Mouse (Mus musculus) limb, embryonic 12.5 days (tissue): ENCODE data around the gene Fanca. TPM values are rescaled to one million over a fixed set of nuclear protein-coding genes. Genes with fewer than 3 reads are reported as not detected.

ENCODE experiments used
- ATAC-seq: fragments of 200-750 bp; cut with Nextera tagmentation; 2 replicates; pipeline ENCODE4 v1.8.0; 2017; ENCODE audit warnings: low read depth, moderate TSS enrichment; ENCODE audit not compliant: insufficient number of reproducible peaks, insufficient read depth, low FRiP score, low TSS enrichment
- H3K27ac ChIP-seq: fragments of 300-500 bp; sonication (generic); 2 replicates; pipeline ENCODE4 v1.5.1; 2016; ENCODE audit warnings: mild to moderate bottlenecking, moderate library complexity
- H3K27me3 ChIP-seq: fragments of 300-500 bp; sonication (generic); 2 replicates; pipeline ENCODE4 v1.6.1; 2016; ENCODE audit warnings: mild to moderate bottlenecking, moderate library complexity
- H3K36me3 ChIP-seq: fragments of 300-500 bp; sonication (generic); 2 replicates; pipeline ENCODE4 v1.6.1; 2016; ENCODE audit warnings: mild to moderate bottlenecking, moderate library complexity
- H3K4me1 ChIP-seq: fragments of 300-500 bp; sonication (generic); replicated peaks from 2 replicates; pipeline ENCODE4 v1.6.1; 2016
- H3K4me2 ChIP-seq: fragments of 300-500 bp; sonication (generic); 2 replicates; pipeline ENCODE4 v1.6.1; 2016; ENCODE audit warnings: mild to moderate bottlenecking, moderate library complexity
- H3K4me3 ChIP-seq: fragments of 300-500 bp; sonication (generic); replicated peaks from 2 replicates; pipeline ENCODE4 v1.5.1; 2016; ENCODE audit warnings: mild to moderate bottlenecking
- H3K9ac ChIP-seq: fragments of 300-500 bp; sonication (generic); replicated peaks from 2 replicates; pipeline ENCODE4 v1.6.1; 2016; ENCODE audit warnings: mild to moderate bottlenecking, moderate library complexity
- H3K9me3 ChIP-seq: fragments of 300-500 bp; sonication (generic); 2 replicates; pipeline ENCODE4 v1.6.1; 2016; ENCODE audit warnings: mild to moderate bottlenecking, moderate library complexity
- WGBS: fragments of 180-500 bp; shearing (Covaris S2); methylation state at CpG from one replicate; pipeline ENCODE4 v1.1.7; 2016; 5-methylcytosine and 5-hydroxymethylcytosine counted together
- polyA plus RNA-seq: library from polyadenylated mRNA; unstranded; fragments of >200 nt; fragmentation: Nextera tagmentation; extraction: Ambion mirVana; gene quantifications from 2 replicates; pipeline ENCODE4 v1.2.1, GENCODE M21; 2016

Fanca gene
- polyA plus RNA-seq, 1 experiment from 2014 or later, result 40.0 TPM

GRCm38 (mm10) chr8:123247748-123248147, 70.6 kb downstream of the Fanca start:
- no peak overlapping the region for H3K4me2 ChIP-seq
- ATAC-seq, result no peak
- no peak overlapping the region for H3K4me3 ChIP-seq
- H3K27me3 ChIP-seq, result no peaks in the 10 kb centered on the region
- WGBS, result 96% methylated on average over 6 of the region's 6 CpGs
- no peaks in the 10 kb centered on the region for H3K9me3 ChIP-seq
- H3K27ac ChIP-seq, result no peak overlapping the region
- peaks cover 5% of the 10 kb centered on the region for H3K4me1 ChIP-seq
- no peak overlapping the region for H3K9ac ChIP-seq
- H3K36me3 ChIP-seq, result peaks cover 93% of the 10 kb centered on the region

GRCm38 (mm10) chr8:123245543-123245942, 72.8 kb downstream of the Fanca start:
- 91% methylated on average over 12 of the region's 12 CpGs for WGBS
- ATAC-seq, result no peak
- H3K9ac ChIP-seq, result no peak overlapping the region
- no peaks in the 10 kb centered on the region for H3K4me1 ChIP-seq
- peaks cover 94% of the 10 kb centered on the region for H3K36me3 ChIP-seq
- no peaks in the 10 kb centered on the region for H3K9me3 ChIP-seq
- H3K27me3 ChIP-seq, result no peaks in the 10 kb centered on the region
- no peak overlapping the region for H3K4me2 ChIP-seq
- H3K4me3 ChIP-seq, result no peak overlapping the region
- H3K27ac ChIP-seq, result no peak overlapping the region

- Histone ChIP-seq H3K4me3 (no peak overlapping the region), H3K4me1 (no peaks in the 10 kb centered on the region), H3K36me3 (peaks cover 83% of the 10 kb centered on the region), H3K27ac (no peak overlapping the region), H3K27me3 (no peaks in the 10 kb centered on the region), H3K9ac (no peak overlapping the region), H3K9me3 (no peaks in the 10 kb centered on the region), H3K4me2 (no peak overlapping the region)
- 86% methylated on average over 4 of the region's 4 CpGs for WGBS
- no peak for ATAC-seq
Observed at GRCm38 (mm10) chr8:123244382-123244781, 74.0 kb downstream of the Fanca start.

- ATAC-seq, result no peak
- H3K9me3 ChIP-seq, result no peaks in the 10 kb centered on the region
- peaks cover 69% of the 10 kb centered on the region for H3K36me3 ChIP-seq
- H3K9ac ChIP-seq, result no peak overlapping the region
- WGBS, result 65% methylated on average over 11 of the region's 11 CpGs
- H3K4me2 ChIP-seq, result no peak overlapping the region
- no peak overlapping the region for H3K27ac ChIP-seq
- H3K4me1 ChIP-seq, result no peaks in the 10 kb centered on the region
- H3K27me3 ChIP-seq, result no peaks in the 10 kb centered on the region
- no peak overlapping the region for H3K4me3 ChIP-seq
Observed at GRCm38 (mm10) chr8:123243053-123243452, 75.3 kb downstream of the Fanca start.

- 87% methylated on average over 7 of the region's 7 CpGs for WGBS
- no peak overlapping the region for H3K27ac ChIP-seq
- H3K27me3 ChIP-seq, result no peaks in the 10 kb centered on the region
- no peaks in the 10 kb centered on the region for H3K4me1 ChIP-seq
- H3K9me3 ChIP-seq, result no peaks in the 10 kb centered on the region
- no peak overlapping the region for H3K9ac ChIP-seq
- H3K4me3 ChIP-seq, result no peak overlapping the region
- H3K4me2 ChIP-seq, result no peak overlapping the region
- ATAC-seq, result no peak
- peaks cover 62% of the 10 kb centered on the region for H3K36me3 ChIP-seq
Observed at GRCm38 (mm10) chr8:123242107-123242923, 76.1 kb downstream of the Fanca start.

GRCm38 (mm10) chr8:123239398-123239797, 79.0 kb downstream of the Fanca start:
- 84% methylated on average over 10 of the region's 10 CpGs for WGBS
- Histone ChIP-seq H3K36me3 (peaks cover 33% of the 10 kb centered on the region), H3K4me3 (no peak overlapping the region), H3K4me1 (peaks cover 7% of the 10 kb centered on the region), H3K4me2 (no peak overlapping the region), H3K27me3 (peaks cover 24% of the 10 kb centered on the region), H3K9ac (no peak overlapping the region), H3K27ac (no peak overlapping the region), H3K9me3 (no peaks in the 10 kb centered on the region)
- ATAC-seq, result no peak

- WGBS, result 2% methylated on average over 57 of the region's 57 CpGs
- H3K27me3 ChIP-seq, result peaks cover 49% of the 10 kb centered on the region
- H3K4me1 ChIP-seq, result peaks cover 7% of the 10 kb centered on the region
- peak within 1 kb of the TSS; percentile 74 for H3K4me2 ChIP-seq
- ATAC-seq, result peak; percentile 85
- no peaks in the 10 kb centered on the region for H3K9me3 ChIP-seq
- H3K27ac ChIP-seq, result no peak within 1 kb of the TSS
- peak within 1 kb of the TSS; percentile 42 for H3K4me3 ChIP-seq
- H3K36me3 ChIP-seq, result no peaks in the 10 kb centered on the region
- peak within 1 kb of the TSS; percentile 47 for H3K9ac ChIP-seq
Observed at GRCm38 (mm10) chr8:123235520-123236497, 82.6 kb downstream of the Fanca start, which contains the start of gene Spata2l. Gene Spata2l, minus strand, starts transcription at chr8:123236233.

GRCm38 (mm10) chr8:123234918-123235519, 83.4 kb downstream of the Fanca start:
- H3K4me1 ChIP-seq, result peaks cover 7% of the 10 kb centered on the region
- no peak for ATAC-seq
- H3K9me3 ChIP-seq, result no peaks in the 10 kb centered on the region
- peak overlapping the region; percentile 42 for H3K4me3 ChIP-seq
- WGBS, result 37% methylated on average over 13 of the region's 13 CpGs
- H3K36me3 ChIP-seq, result peaks cover 2% of the 10 kb centered on the region; the same call in 1 of the 2 replicates
- peaks cover 49% of the 10 kb centered on the region for H3K27me3 ChIP-seq
- H3K9ac ChIP-seq, result peak overlapping the region; percentile 47
- peak overlapping the region; percentile 74 for H3K4me2 ChIP-seq
- H3K27ac ChIP-seq, result no peak overlapping the region

- H3K9ac ChIP-seq, result no peak overlapping the region
- no peak overlapping the region for H3K4me2 ChIP-seq
- ATAC-seq, result no peak
- no peaks in the 10 kb centered on the region for H3K9me3 ChIP-seq
- no peak overlapping the region for H3K27ac ChIP-seq
- H3K4me3 ChIP-seq, result no peak overlapping the region
- H3K36me3 ChIP-seq, result peaks cover 12% of the 10 kb centered on the region
- peaks cover 7% of the 10 kb centered on the region for H3K4me1 ChIP-seq
- H3K27me3 ChIP-seq, result peaks cover 49% of the 10 kb centered on the region
- WGBS, result 69% methylated on average over 11 of the region's 11 CpGs
Observed at GRCm38 (mm10) chr8:123233760-123234159, 84.6 kb downstream of the Fanca start.

GRCm38 (mm10) chr8:123233300-123233699, 85.1 kb downstream of the Fanca start:
- Histone ChIP-seq H3K36me3 (peaks cover 17% of the 10 kb centered on the region), H3K27ac (no peak overlapping the region), H3K4me2 (no peak overlapping the region), H3K4me1 (peaks cover 7% of the 10 kb centered on the region), H3K27me3 (peaks cover 49% of the 10 kb centered on the region), H3K4me3 (no peak overlapping the region), H3K9ac (no peak overlapping the region), H3K9me3 (no peaks in the 10 kb centered on the region)
- 53% methylated on average over 13 of the region's 13 CpGs for WGBS
- no peak for ATAC-seq

- ATAC-seq, result no peak
- no peak overlapping the region for H3K4me2 ChIP-seq
- H3K9ac ChIP-seq, result no peak overlapping the region
- H3K9me3 ChIP-seq, result no peaks in the 10 kb centered on the region
- peaks cover 7% of the 10 kb centered on the region for H3K4me1 ChIP-seq
- WGBS, result 30% methylated on average over 7 of the region's 7 CpGs
- peaks cover 49% of the 10 kb centered on the region for H3K27me3 ChIP-seq
- H3K36me3 ChIP-seq, result peaks cover 24% of the 10 kb centered on the region
- no peak overlapping the region for H3K27ac ChIP-seq
- H3K4me3 ChIP-seq, result no peak overlapping the region
Observed at GRCm38 (mm10) chr8:123232553-123232952, 85.8 kb downstream of the Fanca start.
